Mouse (Mus musculus): ENCODE data around the gene Ccdc88b. TPM values are rescaled to one million over a fixed set of nuclear protein-coding genes. Genes with fewer than 3 reads are reported as not detected.
"Not testable (repeated sequence)": the region's sequence is repeated elsewhere in the genome, so short reads cannot be mapped to it uniquely, and the experiment has no call there.

The Ccdc88b gene
- total and polyA plus RNA-seq, 2 experiments from 2014 or later, result 0.86 to 1.9 TPM

DNA sequence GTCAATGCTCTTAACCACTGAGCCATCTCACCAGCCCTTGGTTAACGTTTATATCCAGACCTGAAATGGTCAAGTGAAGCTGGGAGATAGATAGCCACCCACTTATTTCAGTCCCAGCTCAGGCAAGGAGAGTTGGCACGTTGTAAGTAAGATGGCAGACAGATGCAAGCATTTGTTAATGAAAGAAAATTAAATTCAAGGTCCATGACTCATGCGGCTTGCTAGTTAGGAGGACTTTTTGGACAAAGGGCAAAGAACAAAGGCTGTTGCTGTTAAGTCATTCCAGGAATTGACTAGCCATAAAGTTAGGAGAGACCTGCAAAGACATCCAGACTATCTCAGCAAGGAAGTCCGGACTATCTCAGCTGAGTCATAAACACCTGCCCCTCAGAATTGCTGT, 41.6 kb upstream of the Ccdc88b start:
- DNase-seq (ENCODE audit: low spot score) (no peak), ATAC-seq (ENCODE audit: low FRiP score) (no peak)
- H3K27ac ChIP-seq (ENCODE audit: low read depth, low read length), result no peak overlapping the region
- H3K27me3 ChIP-seq (ENCODE audit: insufficient read depth, low read length), result 0 out of 2 replicates have a peak, but pooled peaks cover 3% of the 10 kb centered on the region
- H3K9me3 ChIP-seq (ENCODE audit: low read length), result peaks cover 6% of the 10 kb centered on the region; the same call in 1 of the 2 replicates
- 89% methylated on average over 4 of the region's 4 CpGs for WGBS
- peaks cover 2% of the 10 kb centered on the region; the same call in 1 of the 2 replicates for H3K36me3 ChIP-seq (ENCODE audit: insufficient read depth, low read length)
- no peak overlapping the region for H3K9ac ChIP-seq (replicated peaks; ENCODE audit: low read length, poor library complexity, severe bottlenecking)
- H3K4me1 ChIP-seq (ENCODE audit: insufficient read depth, low read length), result no peaks in the 10 kb centered on the region
- no peak overlapping the region for H3K4me3 ChIP-seq (ENCODE audit: low read depth, low read length)
- H3K4me2 ChIP-seq (ENCODE audit: low read depth, low read length, poor library complexity, severe bottlenecking), result no peak overlapping the region
- no peak for TF ChIP-seq CTCF (IDR thresholded peaks at IDR 0.05)

DNA sequence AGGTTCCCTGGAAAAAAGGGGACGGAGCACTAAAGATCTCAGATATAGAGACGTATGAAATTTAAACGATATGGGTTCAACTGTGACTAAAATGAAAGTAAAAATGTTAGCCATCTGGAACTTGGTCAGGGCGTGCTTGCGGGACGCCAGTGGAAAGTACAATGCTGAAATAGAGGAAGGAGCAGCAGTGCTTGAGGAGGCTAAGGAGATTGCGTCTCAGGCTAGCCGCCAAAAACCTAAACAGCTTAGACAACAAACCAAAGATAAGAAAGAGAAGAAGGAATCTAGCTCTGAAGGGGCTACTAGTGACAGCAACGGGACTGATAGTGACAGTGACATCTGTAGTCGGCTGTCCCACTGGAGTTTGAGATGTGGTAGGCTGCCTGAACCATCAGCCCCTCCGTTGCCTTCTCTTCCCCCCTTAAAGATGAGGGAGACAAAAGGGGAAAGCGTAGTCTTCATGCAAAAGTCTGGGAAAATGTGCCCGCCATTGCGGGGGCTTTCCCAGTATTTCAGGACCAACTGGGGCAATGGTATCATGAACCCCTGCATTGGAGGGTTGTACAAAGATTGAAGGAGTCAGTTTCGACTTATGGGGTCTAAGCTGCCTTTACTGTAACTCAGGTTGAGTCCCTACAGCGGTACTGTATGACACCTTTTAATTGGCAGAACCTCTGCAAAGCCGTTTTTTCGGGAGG, 37.7 kb upstream of the Ccdc88b start:
- not testable (repeated sequence) for H3K9ac ChIP-seq (replicated peaks; ENCODE audit: low read length, poor library complexity, severe bottlenecking)

DNA sequence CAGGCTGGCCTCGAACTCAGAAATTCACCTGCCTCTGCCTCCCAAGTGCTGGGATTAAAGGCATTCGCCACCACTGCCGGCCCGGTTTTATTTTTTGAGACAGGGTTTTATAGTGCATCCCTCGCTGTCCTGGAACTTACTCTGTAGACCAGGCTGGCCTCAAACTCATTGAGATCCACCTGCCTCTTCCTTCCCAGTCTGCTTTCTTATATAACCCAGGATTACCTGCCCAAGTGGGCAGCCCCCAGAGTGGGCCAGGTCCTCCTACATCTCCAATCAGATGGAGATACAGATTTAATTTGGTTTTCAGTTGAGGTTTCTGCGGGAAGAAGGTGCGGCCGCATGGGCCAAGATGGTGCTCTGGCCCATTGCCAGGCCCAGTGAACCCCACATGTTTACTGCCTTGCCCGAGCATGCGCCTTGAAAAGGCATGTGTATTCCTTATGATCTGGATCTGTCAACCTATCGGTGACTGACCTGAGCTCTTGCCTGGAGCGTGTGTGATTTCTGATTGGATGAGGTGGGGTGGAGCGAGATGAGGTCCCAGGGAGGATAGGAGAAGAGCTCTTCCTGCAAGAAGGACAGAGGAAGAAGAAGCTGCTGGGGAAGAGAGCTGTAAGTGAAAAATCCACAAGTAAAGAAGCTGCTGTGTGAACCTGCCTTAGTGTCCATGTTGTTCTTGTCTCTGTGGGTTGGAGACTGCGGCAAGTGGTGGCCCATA, 35.9 kb upstream of the Ccdc88b start:
- Histone ChIP-seq H3K36me3 (ENCODE audit: insufficient read depth, low read length) (no peaks in the 10 kb centered on the region), H3K27ac (ENCODE audit: low read depth, low read length) (no peak overlapping the region), H3K27me3 (ENCODE audit: insufficient read depth, low read length) (0 out of 2 replicates have a peak, but pooled peaks cover 3% of the 10 kb centered on the region), H3K4me3 (ENCODE audit: low read depth, low read length) (no peak overlapping the region), H3K9ac (replicated peaks; ENCODE audit: low read length, poor library complexity, severe bottlenecking) (no peak overlapping the region), H3K9me3 (ENCODE audit: low read length) (peaks cover 6% of the 10 kb centered on the region; the same call in 1 of the 2 replicates), H3K4me2 (ENCODE audit: low read depth, low read length, poor library complexity, severe bottlenecking) (no peak overlapping the region), H3K4me1 (ENCODE audit: insufficient read depth, low read length) (no peaks in the 10 kb centered on the region)
- WGBS, result 94% methylated on average over 14 of the region's 14 CpGs
- DNase-seq (ENCODE audit: low spot score), result no peak
- ATAC-seq (ENCODE audit: low FRiP score), result no peak
- no peak for TF ChIP-seq CTCF (IDR thresholded peaks at IDR 0.05)

More for the DNA sequence above, 37.7 kb upstream of the Ccdc88b start:
- H3K4me2 ChIP-seq (ENCODE audit: low read depth, low read length, poor library complexity, severe bottlenecking); H3K36me3 ChIP-seq (ENCODE audit: insufficient read depth, low read length); H3K4me1 ChIP-seq (ENCODE audit: insufficient read depth, low read length); H3K27me3 ChIP-seq (ENCODE audit: insufficient read depth, low read length); H3K4me3 ChIP-seq (ENCODE audit: low read depth, low read length); ATAC-seq (ENCODE audit: low FRiP score); H3K9me3 ChIP-seq (ENCODE audit: low read length); H3K27ac ChIP-seq (ENCODE audit: low read depth, low read length); DNase-seq (ENCODE audit: low spot score): not testable (repeated sequence)
- 91% methylated on average over 18 of the region's 18 CpGs for whole genome bisulfite sequencing

DNA sequence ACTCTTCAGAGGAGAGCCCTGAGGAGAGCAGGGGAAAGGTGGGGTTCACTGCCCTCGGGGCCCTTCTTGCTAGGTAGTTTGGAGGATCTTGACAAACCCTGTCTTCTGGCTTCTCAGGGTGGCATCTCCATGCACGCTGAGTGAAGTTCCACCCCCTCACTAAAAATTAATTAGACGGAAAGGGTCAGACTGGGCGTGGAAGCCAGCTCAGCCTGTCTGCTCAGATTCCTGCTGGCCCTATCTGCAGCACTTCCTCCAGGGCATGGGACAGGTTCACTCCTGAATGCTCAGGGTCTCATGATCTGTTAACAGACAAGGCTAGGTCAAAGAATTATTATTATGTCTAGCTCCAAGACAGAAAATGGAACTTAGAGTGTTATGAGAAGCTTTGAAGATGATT, 34.5 kb upstream of the Ccdc88b start:
- H3K9ac ChIP-seq (replicated peaks; ENCODE audit: low read length, poor library complexity, severe bottlenecking), result no peak overlapping the region
- no peaks in the 10 kb centered on the region for H3K36me3 ChIP-seq (ENCODE audit: insufficient read depth, low read length)
- no peak overlapping the region for H3K4me2 ChIP-seq (ENCODE audit: low read depth, low read length, poor library complexity, severe bottlenecking)
- H3K4me3 ChIP-seq (ENCODE audit: low read depth, low read length), result no peak overlapping the region
- DNase-seq (ENCODE audit: low spot score) (no peak), ATAC-seq (ENCODE audit: low FRiP score) (no peak)
- H3K4me1 ChIP-seq (ENCODE audit: insufficient read depth, low read length), result no peaks in the 10 kb centered on the region
- WGBS, result 77% methylated on average over 4 of the region's 4 CpGs
- no peak for TF ChIP-seq CTCF (IDR thresholded peaks at IDR 0.05)
- H3K27ac ChIP-seq (ENCODE audit: low read depth, low read length), result no peak overlapping the region
- H3K9me3 ChIP-seq (ENCODE audit: low read length), result peaks cover 6% of the 10 kb centered on the region; the same call in 1 of the 2 replicates
- no peaks in the 10 kb centered on the region for H3K27me3 ChIP-seq (ENCODE audit: insufficient read depth, low read length)

DNA sequence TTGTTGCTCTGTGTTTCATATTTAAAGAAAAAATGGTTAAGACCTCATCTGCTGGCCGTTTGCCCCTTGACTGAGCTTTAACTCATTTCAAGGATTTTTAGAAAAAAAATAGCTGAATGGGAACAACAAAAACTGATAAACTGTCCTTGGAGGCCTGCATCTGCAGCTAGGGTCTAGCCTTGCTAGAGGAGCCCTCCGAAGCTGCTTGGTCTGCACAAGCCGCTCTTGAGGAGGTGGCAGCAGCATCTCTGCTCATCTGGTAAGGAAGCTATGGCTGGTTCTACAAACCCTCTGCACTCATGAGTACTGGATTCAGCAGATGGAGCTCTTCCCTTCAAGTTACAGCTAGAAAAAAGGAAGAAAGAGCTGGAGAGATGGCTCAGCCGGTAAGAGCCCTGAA, 20.0 kb upstream of the Ccdc88b start:
- DNase-seq (ENCODE audit: low spot score) (no peak), ATAC-seq (ENCODE audit: low FRiP score) (no peak)
- Histone ChIP-seq H3K36me3 (ENCODE audit: insufficient read depth, low read length) (no peaks in the 10 kb centered on the region), H3K9me3 (ENCODE audit: low read length) (peaks cover 3% of the 10 kb centered on the region; the same call in 1 of the 2 replicates), H3K4me2 (ENCODE audit: low read depth, low read length, poor library complexity, severe bottlenecking) (no peak overlapping the region), H3K27me3 (ENCODE audit: insufficient read depth, low read length) (no peaks in the 10 kb centered on the region), H3K4me3 (ENCODE audit: low read depth, low read length) (no peak overlapping the region), H3K27ac (ENCODE audit: low read depth, low read length) (no peak overlapping the region), H3K4me1 (ENCODE audit: insufficient read depth, low read length) (no peaks in the 10 kb centered on the region), H3K9ac (replicated peaks; ENCODE audit: low read length, poor library complexity, severe bottlenecking) (no peak overlapping the region)
- TF ChIP-seq CTCF (IDR thresholded peaks at IDR 0.05), result no peak
- 90% methylated on average over 4 of the region's 4 CpGs for WGBS

DNA sequence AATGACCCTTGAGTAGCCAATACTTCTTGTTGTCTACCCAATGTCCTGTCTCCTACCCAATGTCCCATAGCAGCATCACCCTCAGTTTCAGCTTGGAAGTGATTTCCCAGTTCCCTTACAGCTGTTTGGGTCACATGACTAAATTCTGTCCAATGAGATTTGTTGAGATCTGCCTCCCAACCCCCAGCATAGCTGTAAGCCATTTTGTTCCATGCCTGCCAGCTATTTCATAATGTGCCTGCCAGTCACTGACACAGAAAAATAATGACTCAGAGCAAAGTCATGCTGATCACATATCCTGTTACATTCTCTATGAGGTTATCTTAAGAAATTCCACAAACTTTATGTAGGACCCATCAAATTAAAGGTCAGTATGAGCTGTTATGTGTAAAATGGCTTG, 18.8 kb upstream of the Ccdc88b start:
- no peak for DNase-seq (ENCODE audit: low spot score)
- no peaks in the 10 kb centered on the region for H3K36me3 ChIP-seq (ENCODE audit: insufficient read depth, low read length)
- peaks cover 3% of the 10 kb centered on the region; the same call in 1 of the 2 replicates for H3K9me3 ChIP-seq (ENCODE audit: low read length)

More for the DNA sequence above, 18.8 kb upstream of the Ccdc88b start:
- no peak overlapping the region for H3K4me2 ChIP-seq (ENCODE audit: low read depth, low read length, poor library complexity, severe bottlenecking)
- TF ChIP-seq CTCF (IDR thresholded peaks at IDR 0.05), result no peak
- H3K27me3 ChIP-seq (ENCODE audit: insufficient read depth, low read length), result no peaks in the 10 kb centered on the region
- H3K4me3 ChIP-seq (ENCODE audit: low read depth, low read length), result no peak overlapping the region
- no peak overlapping the region for H3K9ac ChIP-seq (replicated peaks; ENCODE audit: low read length, poor library complexity, severe bottlenecking)
- ATAC-seq (ENCODE audit: low FRiP score), result no peak
- no peak overlapping the region for H3K27ac ChIP-seq (ENCODE audit: low read depth, low read length)
- no peaks in the 10 kb centered on the region for H3K4me1 ChIP-seq (ENCODE audit: insufficient read depth, low read length)

Data from midbrain, postnatal 0 days (tissue).